Mouse (Mus musculus): ENCODE data around the gene Fam122a. TPM values are rescaled to one million over a fixed set of nuclear protein-coding genes. Genes with fewer than 3 reads are reported as not detected.

Fam122a gene
- polyA plus RNA-seq, 1 experiment, result 34.3 TPM

- DNase-seq (ENCODE audit: low read depth), result no peak
- no peak for TF ChIP-seq POLR2A (IDR thresholded peaks at IDR 0.05; ENCODE audit: borderline replicate concordance, extremely low read depth, insufficient read depth, insufficient read length, poor library complexity, severe bottlenecking)
- no peak for TF ChIP-seq CTCF (IDR thresholded peaks at IDR 0.05; ENCODE audit: borderline replicate concordance, extremely low read depth, insufficient read depth, insufficient read length)
Measured at GRCm38 (mm10) chr19:24455249-24455960, 21.8 kb downstream of the Fam122a start.

- no peak for DNase-seq (ENCODE audit: low read depth)
- TF ChIP-seq POLR2A (IDR thresholded peaks at IDR 0.05; ENCODE audit: borderline replicate concordance, extremely low read depth, insufficient read depth, insufficient read length, poor library complexity, severe bottlenecking) (no peak), CTCF (IDR thresholded peaks at IDR 0.05; ENCODE audit: borderline replicate concordance, extremely low read depth, insufficient read depth, insufficient read length) (no peak)
Measured at GRCm38 (mm10) chr19:24454451-24454850, 22.7 kb downstream of the Fam122a start.

GRCm38 (mm10) chr19:24453379-24453778 is 23.8 kb downstream of the Fam122a start:
- DNase-seq (ENCODE audit: low read depth), result peak; percentile 88
- TF ChIP-seq POLR2A (IDR thresholded peaks at IDR 0.05; ENCODE audit: borderline replicate concordance, extremely low read depth, insufficient read depth, insufficient read length, poor library complexity, severe bottlenecking) (no peak), CTCF (IDR thresholded peaks at IDR 0.05; ENCODE audit: borderline replicate concordance, extremely low read depth, insufficient read depth, insufficient read length) (no peak)

- DNase-seq (ENCODE audit: low read depth), result peak; percentile 70
- TF ChIP-seq CTCF (IDR thresholded peaks at IDR 0.05; ENCODE audit: borderline replicate concordance, extremely low read depth, insufficient read depth, insufficient read length) (no peak), POLR2A (IDR thresholded peaks at IDR 0.05; ENCODE audit: borderline replicate concordance, extremely low read depth, insufficient read depth, insufficient read length, poor library complexity, severe bottlenecking) (no peak)
Measured at GRCm38 (mm10) chr19:24452441-24452898, 24.7 kb downstream of the Fam122a start.

GRCm38 (mm10) chr19:24451626-24452025 is 25.5 kb downstream of the Fam122a start:
- TF ChIP-seq POLR2A (IDR thresholded peaks at IDR 0.05; ENCODE audit: borderline replicate concordance, extremely low read depth, insufficient read depth, insufficient read length, poor library complexity, severe bottlenecking) (no peak), CTCF (IDR thresholded peaks at IDR 0.05; ENCODE audit: borderline replicate concordance, extremely low read depth, insufficient read depth, insufficient read length) (no peak)
- no peak for DNase-seq (ENCODE audit: low read depth)

- TF ChIP-seq POLR2A (IDR thresholded peaks at IDR 0.05; ENCODE audit: borderline replicate concordance, extremely low read depth, insufficient read depth, insufficient read length, poor library complexity, severe bottlenecking) (no peak), CTCF (IDR thresholded peaks at IDR 0.05; ENCODE audit: borderline replicate concordance, extremely low read depth, insufficient read depth, insufficient read length) (no peak)
- no peak for DNase-seq (ENCODE audit: low read depth)
Measured at GRCm38 (mm10) chr19:24450740-24451139, 26.4 kb downstream of the Fam122a start.

GRCm38 (mm10) chr19:24444322-24444721 is 32.8 kb downstream of the Fam122a start:
- no peak for DNase-seq (ENCODE audit: low read depth)
- TF ChIP-seq POLR2A (IDR thresholded peaks at IDR 0.05; ENCODE audit: borderline replicate concordance, extremely low read depth, insufficient read depth, insufficient read length, poor library complexity, severe bottlenecking), result no peak
- TF ChIP-seq CTCF (IDR thresholded peaks at IDR 0.05; ENCODE audit: borderline replicate concordance, extremely low read depth, insufficient read depth, insufficient read length), result no peak

- DNase-seq (ENCODE audit: low read depth), result no peak
- no peak for TF ChIP-seq POLR2A (IDR thresholded peaks at IDR 0.05; ENCODE audit: borderline replicate concordance, extremely low read depth, insufficient read depth, insufficient read length, poor library complexity, severe bottlenecking)
- no peak for TF ChIP-seq CTCF (IDR thresholded peaks at IDR 0.05; ENCODE audit: borderline replicate concordance, extremely low read depth, insufficient read depth, insufficient read length)
Measured at GRCm38 (mm10) chr19:24439715-24440114, 37.4 kb downstream of the Fam122a start.

GRCm38 (mm10) chr19:24434291-24434690 is 42.9 kb downstream of the Fam122a start:
- no peak for DNase-seq (ENCODE audit: low read depth)
- TF ChIP-seq CTCF (IDR thresholded peaks at IDR 0.05; ENCODE audit: borderline replicate concordance, extremely low read depth, insufficient read depth, insufficient read length) (no peak), POLR2A (IDR thresholded peaks at IDR 0.05; ENCODE audit: borderline replicate concordance, extremely low read depth, insufficient read depth, insufficient read length, poor library complexity, severe bottlenecking) (no peak)

GRCm38 (mm10) chr19:24432447-24432846 is 44.7 kb downstream of the Fam122a start:
- TF ChIP-seq POLR2A (IDR thresholded peaks at IDR 0.05; ENCODE audit: borderline replicate concordance, extremely low read depth, insufficient read depth, insufficient read length, poor library complexity, severe bottlenecking) (no peak), CTCF (IDR thresholded peaks at IDR 0.05; ENCODE audit: borderline replicate concordance, extremely low read depth, insufficient read depth, insufficient read length) (no peak)
- no peak for DNase-seq (ENCODE audit: low read depth)

- no peak for TF ChIP-seq CTCF (IDR thresholded peaks at IDR 0.05; ENCODE audit: borderline replicate concordance, extremely low read depth, insufficient read depth, insufficient read length)
- TF ChIP-seq POLR2A (IDR thresholded peaks at IDR 0.05; ENCODE audit: borderline replicate concordance, extremely low read depth, insufficient read depth, insufficient read length, poor library complexity, severe bottlenecking), result no peak
- no peak for DNase-seq (ENCODE audit: low read depth)
Measured at GRCm38 (mm10) chr19:24431381-24431780, 45.8 kb downstream of the Fam122a start.

GRCm38 (mm10) chr19:24428011-24428410 is 49.1 kb downstream of the Fam122a start:
- TF ChIP-seq POLR2A (IDR thresholded peaks at IDR 0.05; ENCODE audit: borderline replicate concordance, extremely low read depth, insufficient read depth, insufficient read length, poor library complexity, severe bottlenecking), result no peak
- DNase-seq (ENCODE audit: low read depth), result no peak
